ENCODE assay signal across 14 mouse cellular contexts in the genomic region with DNA sequence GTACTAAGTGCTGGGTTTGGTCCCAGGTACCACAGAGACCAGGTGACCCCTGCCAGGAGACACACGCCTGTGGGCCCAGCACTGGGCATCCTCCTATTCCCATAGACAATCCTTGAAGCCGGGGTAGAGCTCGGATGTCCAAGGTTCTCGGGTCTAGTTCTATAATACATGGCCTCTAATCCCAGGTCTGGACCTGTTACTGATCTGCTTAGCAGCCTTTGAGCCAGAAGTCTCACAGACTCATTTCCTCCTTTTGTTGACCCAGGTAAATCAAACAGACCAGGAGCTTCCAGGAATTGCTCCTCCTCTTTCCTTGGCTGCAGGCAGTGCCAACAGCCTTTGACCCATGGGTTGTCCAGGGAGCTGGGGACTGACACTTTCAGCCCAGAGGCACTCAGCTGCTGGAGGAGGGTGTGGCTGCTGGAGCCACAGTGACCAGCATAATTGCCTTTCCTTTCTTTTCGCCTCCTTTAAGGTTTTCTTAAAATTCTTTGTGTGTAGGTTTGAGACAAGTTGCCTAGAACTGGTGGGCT. TPM values are rescaled to one million over a fixed set of nuclear protein-coding genes. Genes with fewer than 3 reads are reported as not detected.
DNase-seq lines count a peak whose midpoint lies in the region; ATAC-seq and TF ChIP-seq lines count a peak whose summit lies in the region.
"Had no signal": no experiment of that assay in that cellular context is flagged by ENCODE, and none has a peak within 500 bp of the region (broad histone marks: within the 10 kb centered on the region; RNA-seq: fewer than 3 reads in every experiment).

No protein-coding gene starts in this region.

- H3K4me1 ChIP-seq in kidney, embryonic 14.5 days (ENCODE audit: control insufficient read depth, insufficient read depth, low read length) = 0 out of 2 replicates have a peak, but pooled peaks cover 3% of the 10 kb centered on the region
- H3K4me1 ChIP-seq in heart, postnatal 0 days (ENCODE audit: control insufficient read depth, insufficient read depth) = no peaks in the 10 kb centered on the region
- H3K4me1 ChIP-seq in liver, embryonic 13.5 days (replicated peaks) = peaks cover 35% of the 10 kb centered on the region
- H3K4me1 ChIP-seq: embryonic facial prominence, embryonic 13.5 days had no signal

- H3K9ac ChIP-seq in kidney, embryonic 14.5 days (ENCODE audit: low read depth, low read length) = no peak overlapping the region
- no peak overlapping the region for H3K9ac ChIP-seq in heart, postnatal 0 days (replicated peaks; ENCODE audit: low read depth, low read length)
- peak overlapping the region; percentile 3; the same call in 1 of the 2 replicates for H3K9ac ChIP-seq in liver, embryonic 13.5 days
- H3K9ac ChIP-seq: embryonic facial prominence, embryonic 13.5 days; heart, embryonic 15.5 days; midbrain, embryonic 12.5 days had no signal

- TF ChIP-seq CTCF in heart, postnatal 0 days (IDR thresholded peaks at IDR 0.05; ENCODE audit: low read depth) = no peak

- no peak overlapping the region for H3K27ac ChIP-seq in kidney, embryonic 14.5 days (ENCODE audit: low read depth, low read length)
- 0 out of 2 replicates have a peak overlapping the region, but pooled peaks have one; percentile 7 for H3K27ac ChIP-seq in heart, postnatal 0 days (ENCODE audit: low read depth)
- peak overlapping the region; percentile 85; the same call in 1 of the 2 replicates for H3K27ac ChIP-seq in liver, embryonic 13.5 days
- H3K27ac ChIP-seq: embryonic facial prominence, embryonic 13.5 days; heart, embryonic 15.5 days had no signal

- WGBS in kidney, embryonic 14.5 days = 85% methylated on average over 5 of the region's 5 CpGs
- WGBS in heart, postnatal 0 days = 73% methylated on average over 5 of the region's 5 CpGs
- WGBS in liver, embryonic 13.5 days (ENCODE audit: insufficient replicate concordance) = 80% methylated on average over 5 of the region's 5 CpGs

- no peak for ATAC-seq in kidney, embryonic 14.5 days (ENCODE audit: low FRiP score, low TSS enrichment)
- ATAC-seq in heart, postnatal 0 days (ENCODE audit: insufficient read depth, low read depth) = no peak
- ATAC-seq in liver, embryonic 13.5 days (ENCODE audit: low read depth) = no peak

- no peak for TF ChIP-seq EP300 in heart, postnatal 0 days (IDR thresholded peaks at IDR 0.05; ENCODE audit: low read depth)

- no peaks in the 10 kb centered on the region for H3K27me3 ChIP-seq in kidney, embryonic 14.5 days (ENCODE audit: control insufficient read depth, insufficient read depth, low read length)
- no peaks in the 10 kb centered on the region for H3K27me3 ChIP-seq in heart, postnatal 0 days (ENCODE audit: control insufficient read depth, insufficient read depth, low read length)
- H3K27me3 ChIP-seq in liver, embryonic 13.5 days = peaks cover 14% of the 10 kb centered on the region
- H3K27me3 ChIP-seq: embryonic facial prominence, embryonic 13.5 days; heart, embryonic 15.5 days; midbrain, embryonic 12.5 days had no signal

- H3K4me2 ChIP-seq in kidney, embryonic 14.5 days (replicated peaks; ENCODE audit: low read depth, low read length) = no peak overlapping the region
- H3K4me2 ChIP-seq in heart, postnatal 0 days (ENCODE audit: low read depth, low read length) = no peak overlapping the region
- H3K4me2 ChIP-seq in liver, embryonic 13.5 days = peak overlapping the region; percentile 45
- H3K4me2 ChIP-seq: embryonic facial prominence, embryonic 13.5 days; heart, embryonic 15.5 days; midbrain, embryonic 12.5 days had no signal

- H3K9me3 ChIP-seq in kidney, embryonic 14.5 days (ENCODE audit: control insufficient read depth, low read length) = no peaks in the 10 kb centered on the region
- H3K9me3 ChIP-seq in heart, postnatal 0 days (replicated peaks; ENCODE audit: control insufficient read depth, low read length) = no peaks in the 10 kb centered on the region
- no peaks in the 10 kb centered on the region for H3K9me3 ChIP-seq in liver, embryonic 13.5 days (replicated peaks)
- H3K9me3 ChIP-seq: embryonic facial prominence, embryonic 13.5 days; heart, embryonic 15.5 days; midbrain, embryonic 12.5 days had no signal

- peak; percentile 88 for DNase-seq in kidney, adult 11 months
- peak; percentile 9 for DNase-seq in heart, postnatal 0 days (ENCODE audit: low spot score)
- DNase-seq in kidney, adult 8-10 months = peak; percentile 82 to 88
- no peak for DNase-seq in liver, embryonic 13.5 days
- DNase-seq in cerebellum, postnatal 25 days = no peak
- DNase-seq in layer of hippocampus, adult 9-10 months (ENCODE audit: low spot score) = no peak
- DNase-seq in spleen, adult 18-20 months = no peak
- DNase-seq: cerebellum, adult 9-11 months; layer of hippocampus, adult 9-11 months; right cerebral cortex, postnatal 14 days had no signal

- no peaks in the 10 kb centered on the region for H3K36me3 ChIP-seq in kidney, embryonic 14.5 days (ENCODE audit: control insufficient read depth, insufficient read depth, low read length)
- H3K36me3 ChIP-seq in heart, postnatal 0 days (replicated peaks; ENCODE audit: control insufficient read depth, insufficient read depth, low read length) = no peaks in the 10 kb centered on the region
- no peaks in the 10 kb centered on the region for H3K36me3 ChIP-seq in liver, embryonic 13.5 days
- H3K36me3 ChIP-seq: embryonic facial prominence, embryonic 13.5 days; heart, embryonic 15.5 days; midbrain, embryonic 12.5 days had no signal

- no peak overlapping the region for H3K4me3 ChIP-seq in kidney, embryonic 14.5 days (ENCODE audit: low read length)
- H3K4me3 ChIP-seq in heart, postnatal 0 days (ENCODE audit: low read depth, low read length) = no peak overlapping the region
- H3K4me3 ChIP-seq in liver, embryonic 13.5 days (replicated peaks) = 0 out of 2 replicates have a peak overlapping the region, but pooled peaks have one; percentile 12
- H3K4me3 ChIP-seq: embryonic facial prominence, embryonic 13.5 days; heart, embryonic 15.5 days; midbrain, embryonic 12.5 days had no signal

RNA-seq across cellular contexts. Expression of gene Gm20431, which starts 9.9 kb away (rescaled TPM):
- 5.6 and 6.1 TPM in 2 replicates for polyA plus RNA-seq in kidney, embryonic 14.5 days (2014; fragmentation: Nextera tagmentation; extraction: Ambion mirVana)
- total RNA-seq in heart, postnatal 0 days (2014; rRNA removed; ENCODE audit: low replicate concordance) = 5.8 and 25.5 TPM in 2 replicates
- 2.7 and 5.1 TPM in 2 replicates for polyA plus RNA-seq in heart, postnatal 0 days (2015; fragmentation: Nextera tagmentation; extraction: Ambion mirVana)
- 2.9 TPM in 1 of 2 replicates, not detected in the other for polyA plus RNA-seq in liver, embryonic 13.5 days (2015; fragmentation: Nextera tagmentation; extraction: Ambion mirVana)

RNA-seq across cellular contexts. Expression of gene Cebpb, which starts 17.5 kb away (rescaled TPM):
- 7.7 and 8.3 TPM in 2 replicates for polyA plus RNA-seq in kidney, embryonic 14.5 days (2014; fragmentation: Nextera tagmentation; extraction: Ambion mirVana)
- total RNA-seq in heart, postnatal 0 days (2014; rRNA removed; ENCODE audit: low replicate concordance) = 43.5 and 50.8 TPM in 2 replicates
- polyA plus RNA-seq in heart, postnatal 0 days (2015; fragmentation: Nextera tagmentation; extraction: Ambion mirVana) = 4.9 and 5.8 TPM in 2 replicates
- 6.3 and 7.4 TPM in 2 replicates for polyA plus RNA-seq in liver, embryonic 13.5 days (2015; fragmentation: Nextera tagmentation; extraction: Ambion mirVana)

RNA-seq across cellular contexts. Expression of gene Tmem189, which starts 18.5 kb away (rescaled TPM):
- polyA plus RNA-seq in kidney, embryonic 14.5 days (2014; fragmentation: Nextera tagmentation; extraction: Ambion mirVana) = 37.9 and 52.8 TPM in 2 replicates
- 76.8 and 84.3 TPM in 2 replicates for total RNA-seq in heart, postnatal 0 days (2014; rRNA removed; ENCODE audit: low replicate concordance)
- 37.6 and 39.3 TPM in 2 replicates for polyA plus RNA-seq in heart, postnatal 0 days (2015; fragmentation: Nextera tagmentation; extraction: Ambion mirVana)
- polyA plus RNA-seq in liver, embryonic 13.5 days (2015; fragmentation: Nextera tagmentation; extraction: Ambion mirVana) = 16.1 and 17.1 TPM in 2 replicates

RNA-seq across cellular contexts. Expression of gene Ube2v1, which starts 39.3 kb away (rescaled TPM):
- polyA plus RNA-seq in kidney, embryonic 14.5 days (2014; fragmentation: Nextera tagmentation; extraction: Ambion mirVana) = 212 and 283 TPM in 2 replicates
- total RNA-seq in heart, postnatal 0 days (2014; rRNA removed; ENCODE audit: low replicate concordance) = 74.5 and 94.6 TPM in 2 replicates
- polyA plus RNA-seq in heart, postnatal 0 days (2015; fragmentation: Nextera tagmentation; extraction: Ambion mirVana) = 150 and 152 TPM in 2 replicates
- polyA plus RNA-seq in liver, embryonic 13.5 days (2015; fragmentation: Nextera tagmentation; extraction: Ambion mirVana) = 205 and 229 TPM in 2 replicates

Comparison
In these comparisons a context has a peak if more than half of its experiments do, and no peak if none do; other contexts are left out.
1. DNase-seq: peak in kidney, adult 11 months (single experiment), heart, postnatal 0 days (single experiment) and kidney, adult 8-10 months (2 of 2); none in liver, embryonic 13.5 days (single experiment), cerebellum, postnatal 25 days (0 of 2), layer of hippocampus, adult 9-10 months (single experiment) and spleen, adult 18-20 months (0 of 2).